Mouse (Mus musculus): ENCODE results near the gene Mthfd1l.
A peak's percentile ranks its signal among the peaks of the same experiment; 100 is the strongest.
"Not testable (repeated sequence)": the region's sequence is repeated elsewhere in the genome, so short reads cannot be mapped to it uniquely, and the experiment has no call there.

Mthfd1l gene

GRCm38 (mm10) chr10:4158533-4158932, 185.6 kb downstream of the Mthfd1l start:
- no peak for DNase-seq (ENCODE audit: low spot score)

DNA sequence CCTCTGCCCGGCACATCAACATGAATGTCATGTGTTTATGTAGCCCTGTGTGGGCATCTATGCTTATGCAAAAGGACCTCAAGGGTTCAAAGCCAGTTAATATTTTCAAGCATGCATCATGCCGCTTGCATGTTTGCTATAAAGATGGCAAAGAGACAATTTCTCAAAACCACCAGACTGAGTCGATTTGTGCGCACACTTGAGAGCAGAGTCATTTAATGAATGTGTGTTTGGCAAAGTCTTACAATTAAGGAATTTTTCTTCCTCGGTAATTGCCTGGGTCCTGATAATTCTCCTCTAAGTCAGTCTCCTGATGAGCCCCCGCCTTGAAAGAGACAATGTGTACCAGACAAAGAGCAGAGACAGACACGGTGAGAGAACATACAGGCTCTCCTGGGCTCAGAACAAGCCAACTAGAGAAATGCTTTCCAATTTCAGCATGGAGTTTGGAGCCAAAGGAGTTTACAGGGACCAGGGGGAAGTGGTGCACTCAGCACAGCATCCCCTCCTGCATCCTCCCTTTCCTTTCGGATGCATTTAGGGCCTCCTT, 186.7 kb downstream of the Mthfd1l start:
- DNase-seq (ENCODE audit: low spot score) = no peak

GRCm38 (mm10) chr10:4160242-4160785, 187.4 kb downstream of the Mthfd1l start:
- DNase-seq (ENCODE audit: low spot score) = no peak

GRCm38 (mm10) chr10:4162049-4162448, 189.1 kb downstream of the Mthfd1l start:
- DNase-seq (ENCODE audit: low spot score) = no peak

- DNase-seq (ENCODE audit: low spot score) = peak; percentile 65
Measured at GRCm38 (mm10) chr10:4162976-4163375, 190.1 kb downstream of the Mthfd1l start.

GRCm38 (mm10) chr10:4164681-4165080, 191.8 kb downstream of the Mthfd1l start:
- DNase-seq (ENCODE audit: low spot score) = no peak

GRCm38 (mm10) chr10:4168222-4168798, 195.4 kb downstream of the Mthfd1l start:
- DNase-seq (ENCODE audit: low spot score) = peak; percentile 26

DNA sequence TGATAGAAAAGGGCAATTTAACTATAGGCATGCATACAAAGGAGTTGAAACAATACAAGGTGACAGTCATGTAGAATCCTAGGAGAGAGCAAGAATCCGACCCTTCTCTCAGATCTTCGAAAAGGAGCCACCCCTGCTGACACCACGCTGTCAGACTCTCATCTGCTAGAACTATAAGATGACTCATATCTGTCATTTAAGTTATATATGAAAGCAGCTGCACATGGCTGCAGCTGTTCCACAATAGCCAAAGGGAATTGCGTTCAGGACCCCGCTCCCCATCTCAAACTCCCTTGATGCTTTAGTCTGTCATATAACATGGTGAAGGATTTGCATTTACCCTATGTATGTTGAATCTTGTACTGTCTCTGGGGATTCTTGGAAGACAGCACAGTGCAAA, 201.3 kb downstream of the Mthfd1l start:
- no peak for DNase-seq (ENCODE audit: low spot score)

GRCm38 (mm10) chr10:4174717-4175116, 201.8 kb downstream of the Mthfd1l start:
- no peak for DNase-seq (ENCODE audit: low spot score)

DNA sequence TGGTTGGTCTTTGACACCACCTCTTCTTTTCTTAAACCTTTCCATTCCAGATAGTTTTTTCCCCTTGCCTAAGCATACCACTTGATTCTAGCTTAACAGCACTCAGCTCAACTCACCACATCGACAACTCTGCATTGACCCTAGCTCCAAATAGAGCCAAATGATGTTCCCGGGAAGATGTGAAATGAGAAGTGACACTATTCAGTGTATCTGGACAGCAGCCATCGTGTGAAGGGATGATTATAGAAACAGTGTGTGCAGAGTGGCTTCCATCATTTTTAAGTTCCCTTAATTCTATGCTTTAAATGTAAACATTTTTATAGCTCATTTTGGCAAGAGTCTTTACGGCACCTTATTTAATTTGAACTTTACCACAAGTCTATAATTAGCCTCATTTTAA, 204.4 kb downstream of the Mthfd1l start:
- DNase-seq (ENCODE audit: low spot score) = no peak

GRCm38 (mm10) chr10:4179049-4179790, 206.3 kb downstream of the Mthfd1l start:
- peak; percentile 22 for DNase-seq (ENCODE audit: low spot score)

GRCm38 (mm10) chr10:4181953-4182352, 209.0 kb downstream of the Mthfd1l start:
- DNase-seq (ENCODE audit: low spot score) = no peak

GRCm38 (mm10) chr10:4182406-4182805, 209.5 kb downstream of the Mthfd1l start:
- no peak for DNase-seq (ENCODE audit: low spot score)

DNA sequence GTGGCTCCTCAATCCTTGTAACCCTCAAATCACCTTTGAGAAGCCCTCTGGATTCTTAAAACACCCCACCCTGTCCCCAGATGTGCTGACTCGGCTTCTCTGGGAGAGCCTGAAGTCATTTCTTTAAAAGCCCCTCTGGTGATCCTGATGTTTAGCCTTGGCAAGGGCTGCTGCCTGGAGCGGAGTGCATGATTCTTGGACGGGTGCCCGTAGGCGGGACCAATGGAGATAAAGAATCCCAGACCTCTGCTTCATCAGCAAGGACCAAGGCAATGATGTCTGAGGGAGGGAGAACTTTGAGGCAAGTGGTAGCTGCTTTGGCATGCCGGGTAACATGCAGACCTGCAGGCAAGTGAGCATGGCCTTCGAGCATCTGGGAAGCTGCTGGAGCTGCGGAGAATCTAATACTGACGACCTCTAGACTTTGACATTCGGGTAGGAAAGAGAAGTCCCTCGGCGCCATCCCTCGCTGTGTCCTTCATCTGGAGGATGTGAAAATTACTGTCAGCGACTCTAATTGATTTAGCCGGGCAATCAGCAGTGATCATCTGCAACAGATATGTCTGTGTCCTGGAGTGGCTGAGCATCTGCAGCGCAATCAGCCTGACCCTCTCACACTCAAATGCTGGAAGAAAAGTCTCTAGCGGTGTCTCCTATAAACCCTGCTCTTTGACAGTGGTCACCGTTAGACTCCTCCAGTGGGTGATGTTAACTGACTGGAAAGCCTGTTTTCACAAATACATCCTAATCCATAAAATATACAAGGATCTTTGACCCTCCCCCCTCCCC, 215.9 kb downstream of the Mthfd1l start:
- DNase-seq (ENCODE audit: low spot score) = no peak

GRCm38 (mm10) chr10:4189422-4189821, 216.5 kb downstream of the Mthfd1l start:
- DNase-seq (ENCODE audit: low spot score) = no peak

DNA sequence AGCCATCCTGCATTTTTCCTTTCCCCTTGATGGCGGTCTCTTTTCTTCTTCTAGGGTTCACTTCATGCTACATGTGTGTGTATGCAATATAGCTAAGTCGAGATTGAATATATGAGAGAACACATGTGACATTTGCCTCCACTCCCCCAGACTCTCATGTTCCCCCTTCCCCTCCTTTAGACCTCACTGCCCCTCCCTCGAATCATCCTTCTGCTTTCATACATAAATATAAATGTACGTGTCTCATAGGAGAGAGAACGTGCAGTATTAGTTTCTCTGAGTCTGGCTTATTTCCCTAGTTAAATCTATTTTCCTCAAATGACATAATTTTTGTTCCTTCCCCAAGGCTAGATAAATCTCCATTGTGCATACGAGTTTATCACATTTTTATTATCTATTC, 226.1 kb downstream of the Mthfd1l start:
- DNase-seq (ENCODE audit: low spot score) = no peak

- DNase-seq (ENCODE audit: low spot score) = no peak
Measured at GRCm38 (mm10) chr10:4199926-4200325, 227.0 kb downstream of the Mthfd1l start.

DNA sequence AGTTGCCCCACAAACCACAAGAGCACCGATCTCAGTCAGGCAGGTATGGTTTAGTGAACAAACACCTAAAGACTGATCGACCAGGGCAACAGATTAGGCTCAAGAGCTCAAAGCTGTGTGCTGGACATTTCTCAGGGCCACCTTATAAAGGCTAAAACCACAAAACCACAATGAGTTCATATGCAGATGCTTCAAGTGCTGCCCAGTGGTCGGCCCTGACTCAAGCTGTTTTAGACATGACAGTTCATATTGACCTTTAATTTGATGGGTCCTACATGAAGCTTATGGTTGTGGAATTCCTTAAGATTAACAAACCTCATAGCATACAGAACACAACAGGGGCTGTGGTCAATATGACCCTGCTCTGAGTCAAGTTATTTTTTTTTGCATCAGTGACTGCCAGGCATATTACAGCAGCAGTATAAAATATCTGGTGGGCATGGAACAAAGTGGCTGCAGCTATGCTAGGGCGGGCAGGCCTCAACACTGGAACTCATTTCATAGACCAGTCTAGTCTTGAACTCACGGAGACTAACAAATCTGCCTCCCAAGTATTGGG, 227.7 kb downstream of the Mthfd1l start:
- no peak for DNase-seq (ENCODE audit: low spot score)

- DNase-seq (ENCODE audit: low spot score) = peak; percentile 49
Measured at GRCm38 (mm10) chr10:4201141-4201540, 228.2 kb downstream of the Mthfd1l start.

DNA sequence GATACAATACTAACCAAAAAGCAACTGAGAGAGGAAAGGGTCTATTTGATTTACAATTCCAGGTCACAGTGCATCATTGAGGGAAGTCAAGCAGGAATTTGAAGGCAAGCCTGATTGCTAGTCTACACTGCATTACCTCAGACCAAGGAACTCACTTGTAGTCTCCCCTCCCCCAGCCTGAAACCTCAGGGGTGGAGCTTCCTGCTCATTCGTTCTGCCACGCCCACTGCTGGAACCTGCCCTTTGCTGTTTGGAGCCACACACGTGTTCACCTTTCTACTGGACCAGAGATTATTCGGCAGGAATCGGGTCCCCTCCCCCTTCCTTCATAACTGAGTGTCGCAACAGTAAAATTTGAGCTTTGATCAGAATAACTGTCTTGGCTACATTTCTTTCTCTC, 230.7 kb downstream of the Mthfd1l start:
- DNase-seq (ENCODE audit: low spot score) = not testable (repeated sequence)

GRCm38 (mm10) chr10:4209040-4209439, 236.1 kb downstream of the Mthfd1l start:
- no peak for DNase-seq (ENCODE audit: low spot score)

Measured in adipocyte (in vitro differentiated cells).